Mouse (Mus musculus): Measurements from ENCODE around the gene Apex1.
"Not testable (repeated sequence)": the region's sequence is repeated elsewhere in the genome, so short reads cannot be mapped to it uniquely, and the experiment has no call there.

Gene Apex1

DNA sequence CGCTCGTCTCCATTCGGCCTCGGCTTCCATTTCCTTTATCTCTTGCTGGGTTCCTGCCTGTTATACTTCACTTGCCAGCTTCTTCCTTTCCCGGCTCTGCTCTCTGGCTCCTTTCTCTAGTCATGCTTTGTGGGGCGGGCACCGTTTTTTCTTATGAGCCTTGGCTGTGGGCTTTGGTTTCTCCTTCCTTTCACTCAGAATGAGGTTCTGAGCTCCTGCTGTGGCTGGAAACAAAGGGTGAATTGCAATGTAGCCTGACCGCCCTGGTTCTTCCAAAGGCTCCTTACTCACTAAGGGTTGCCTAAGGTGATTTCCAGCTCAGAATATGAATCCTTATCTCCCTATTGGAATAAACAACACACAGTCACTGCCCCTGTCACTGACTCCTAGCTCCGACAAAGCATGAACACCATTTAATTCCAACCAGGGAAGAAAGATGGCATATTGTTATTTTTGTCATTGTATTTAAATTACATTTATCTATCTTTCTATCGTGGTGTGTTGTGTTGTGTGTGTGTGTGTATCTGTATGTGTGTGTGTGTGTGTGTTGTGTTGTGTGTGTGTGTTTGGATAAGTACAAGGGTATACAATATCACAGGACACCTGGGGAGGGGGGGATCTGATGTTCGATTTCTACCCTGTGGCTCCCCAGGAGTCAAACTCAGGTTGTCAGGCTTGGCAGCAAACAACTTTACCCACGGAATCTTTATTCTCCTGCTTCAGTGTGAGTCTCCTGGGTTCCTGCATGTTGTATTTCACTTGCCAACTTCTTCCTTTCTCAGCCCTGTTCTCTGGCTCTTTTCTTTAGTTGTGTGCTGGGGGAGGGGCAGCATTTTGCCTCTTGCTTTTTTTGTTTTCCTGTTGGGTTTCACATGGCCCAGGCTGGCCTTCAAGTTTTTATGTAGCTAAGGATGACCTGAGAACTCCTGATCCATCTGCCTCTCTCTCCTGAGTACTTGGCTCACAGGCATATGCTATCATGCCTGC is 45.1 kb downstream of the Apex1 start:
- DNase-seq (ENCODE audit: low read depth) = no peak

DNA sequence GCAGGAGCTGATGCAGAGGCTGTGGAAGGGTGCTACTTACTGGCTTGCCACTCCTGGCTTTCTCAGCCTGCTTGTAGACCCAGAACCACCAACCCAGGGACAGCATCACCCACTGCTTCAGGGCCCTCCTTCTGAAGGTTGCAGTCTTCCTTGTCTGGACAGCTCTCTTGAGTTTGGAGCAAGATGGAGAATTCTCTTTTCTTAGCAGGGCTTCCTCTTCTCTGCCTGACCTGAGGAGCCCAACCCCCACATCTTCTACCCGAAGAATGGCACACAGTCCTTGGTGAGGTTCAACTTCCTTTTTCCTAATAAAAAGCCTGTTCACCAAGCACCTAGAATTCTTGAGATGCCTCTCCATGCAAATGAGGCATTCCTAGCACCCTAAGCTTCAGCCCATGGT is 46.1 kb downstream of the Apex1 start:
- no peak for DNase-seq (ENCODE audit: low read depth)

DNA sequence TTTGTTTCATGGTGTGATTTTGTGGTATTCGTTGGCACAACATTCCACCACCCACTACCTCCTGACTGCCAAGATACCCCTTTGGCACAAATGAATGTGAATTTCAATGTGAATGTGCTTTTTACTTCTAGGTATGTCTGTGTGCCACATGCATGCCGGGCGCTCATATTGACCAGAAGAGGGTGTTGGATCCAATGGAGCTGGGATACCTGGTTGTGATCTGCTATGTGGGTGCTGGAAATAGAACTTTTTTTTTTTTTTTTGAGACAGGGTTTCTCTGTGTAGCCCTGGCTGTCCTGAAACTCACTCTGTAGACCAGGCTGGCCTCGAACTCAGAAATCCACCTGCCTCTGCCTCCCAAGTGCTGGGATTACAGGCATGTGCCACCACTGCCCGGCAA is 48.3 kb downstream of the Apex1 start:
- DNase-seq (ENCODE audit: low read depth) = not testable (repeated sequence)

DNA sequence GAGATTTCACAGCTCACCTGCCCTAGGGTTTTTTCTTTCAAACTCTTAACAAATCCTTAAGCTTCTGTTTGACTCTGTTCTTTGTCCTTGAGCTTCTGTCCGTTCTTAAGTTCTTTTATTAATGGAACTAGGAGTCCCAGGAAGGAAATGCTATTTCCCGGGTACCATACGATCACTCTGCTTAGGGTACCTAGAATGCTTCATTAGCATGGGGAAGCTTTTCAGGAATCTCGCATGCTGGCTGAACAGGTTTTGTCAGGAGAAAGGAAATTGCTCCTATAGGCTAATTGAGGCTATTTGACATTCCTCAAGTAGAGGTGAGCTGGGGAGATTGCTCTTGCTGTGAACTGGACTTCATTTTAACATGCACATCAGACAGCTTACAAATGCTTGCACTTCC is 48.9 kb downstream of the Apex1 start:
- DNase-seq (ENCODE audit: low read depth) = no peak

DNA sequence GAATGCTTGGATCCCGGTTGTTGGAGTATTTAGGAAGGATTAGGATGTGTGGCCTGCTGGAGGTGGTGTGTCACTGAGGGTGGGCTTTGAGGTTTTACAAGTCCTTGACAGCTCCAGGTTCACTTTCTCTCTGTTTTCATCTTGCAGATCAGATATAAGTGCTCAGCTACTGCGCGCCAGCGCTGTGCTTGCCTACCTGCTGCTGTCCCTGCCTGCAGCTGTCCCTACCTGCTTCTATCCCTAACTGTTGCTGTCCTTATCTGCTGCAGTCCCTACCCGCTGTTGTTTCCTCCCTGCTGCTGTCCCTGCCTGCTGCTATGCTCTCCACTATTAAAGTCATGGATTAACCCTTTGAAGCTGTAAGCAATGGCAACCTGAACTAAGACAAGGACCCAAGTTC is 50.2 kb downstream of the Apex1 start:
- DNase-seq (ENCODE audit: low read depth) = no peak

DNA sequence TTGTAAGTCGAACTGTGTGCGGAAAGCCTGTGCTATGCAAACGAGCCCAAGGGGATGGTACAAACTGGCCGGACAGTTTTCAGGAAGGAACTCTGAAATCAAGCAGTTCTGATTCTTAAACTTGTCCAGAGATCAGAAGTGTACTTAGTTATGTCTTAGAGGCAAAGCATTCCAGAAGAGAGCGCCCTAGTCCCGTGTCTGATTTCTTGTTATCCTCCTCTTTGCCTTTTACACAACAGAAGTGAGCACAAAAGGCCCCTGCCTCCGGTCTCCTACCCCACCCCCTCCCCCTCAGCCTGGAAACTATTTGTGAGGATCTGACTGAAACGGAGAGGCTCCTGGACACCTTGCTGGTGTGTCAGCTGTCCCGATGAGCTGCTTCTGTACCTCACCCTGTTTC is 51.9 kb downstream of the Apex1 start:
- no peak for DNase-seq (ENCODE audit: low read depth)

Data from induced T-regulatory cell, adult 2 months (primary cell).